Mouse (Mus musculus) midbrain, embryonic 11.5 days (tissue): ENCODE measurements around the gene Cdk12. TPM values are rescaled to one million over a fixed set of nuclear protein-coding genes. Genes with fewer than 3 reads are reported as not detected.
"Not testable (repeated sequence)": the region's sequence is repeated elsewhere in the genome, so short reads cannot be mapped to it uniquely, and the experiment has no call there.

Experiments
- ATAC-seq: fragments of 200-750 bp; cut with Nextera tagmentation; 2 replicates; pipeline ENCODE4 v1.8.0; 2017; ENCODE audit warnings: moderate TSS enrichment, moderate library complexity; ENCODE audit not compliant: low FRiP score
- DNase-seq: peaks from one replicate; pipeline ENCODE4 v3.0.0; 2015; ENCODE audit warnings: low spot score; ENCODE audit errors: missing footprints
- H3K27ac ChIP-seq: fragments of 300-500 bp; sonication (generic); 2 replicates; pipeline ENCODE4 v1.5.1; 2014; ENCODE audit warnings: low read depth, low read length
- H3K27me3 ChIP-seq: fragments of 300-500 bp; sonication (generic); 2 replicates; pipeline ENCODE4 v1.6.1; 2014; ENCODE audit warnings: mild to moderate bottlenecking, low read length, moderate library complexity, mixed read lengths; ENCODE audit not compliant: control insufficient read depth, insufficient read depth
- H3K36me3 ChIP-seq: fragments of 300-500 bp; sonication (generic); 2 replicates; pipeline ENCODE4 v1.6.1; 2014; ENCODE audit warnings: mild to moderate bottlenecking, low read length, moderate library complexity, mixed read lengths; ENCODE audit not compliant: control insufficient read depth, insufficient read depth
- H3K4me1 ChIP-seq: fragments of 300-500 bp; sonication (generic); 2 replicates; pipeline ENCODE4 v1.6.1; 2014; ENCODE audit warnings: low read length; ENCODE audit not compliant: control insufficient read depth, insufficient read depth
- H3K4me2 ChIP-seq: fragments of 300-500 bp; sonication (generic); 2 replicates; pipeline ENCODE4 v1.6.1; 2014; ENCODE audit warnings: mild to moderate bottlenecking, moderate library complexity
- H3K4me3 ChIP-seq: fragments of 300-500 bp; sonication (generic); 2 replicates; pipeline ENCODE4 v1.5.1; 2014; ENCODE audit warnings: low read depth, low read length
- H3K9ac ChIP-seq: fragments of 300-500 bp; sonication (generic); 2 replicates; pipeline ENCODE4 v1.6.1; 2014; ENCODE audit warnings: low read length
- H3K9me3 ChIP-seq: fragments of 300-500 bp; sonication (generic); 2 replicates; pipeline ENCODE4 v1.6.1; 2016; ENCODE audit warnings: low read length; ENCODE audit not compliant: control insufficient read depth
- WGBS: fragments of 180-500 bp; shearing (Covaris S2); extraction: QIAGEN DNeasy Blood & Tissue Kit; methylation state at CpG from one replicate; pipeline ENCODE4 v1.1.7; 2014; 5-methylcytosine and 5-hydroxymethylcytosine counted together
- polyA plus RNA-seq: library from polyadenylated mRNA; unstranded; fragments of >200 nt; fragmentation: Nextera tagmentation; extraction: Ambion mirVana; gene quantifications from 2 replicates; pipeline ENCODE4 v1.2.1, GENCODE M21; 2014

Cdk12 gene
- polyA plus RNA-seq, 1 experiment from 2014 or later = 12.1 TPM

GRCm38 (mm10) chr11:98242910-98243309 is 40.1 kb downstream of the Cdk12 start:
- H3K9ac ChIP-seq, DNase-seq, H3K9me3 ChIP-seq, H3K4me1 ChIP-seq, ATAC-seq, H3K4me2 ChIP-seq, H3K27ac ChIP-seq, H3K4me3 ChIP-seq, H3K27me3 ChIP-seq: not testable (repeated sequence)
- WGBS = 82% methylated on average over 3 of the region's 3 CpGs
- peaks cover 23% of the 10 kb centered on the region for H3K36me3 ChIP-seq

GRCm38 (mm10) chr11:98244415-98244814 is 41.6 kb downstream of the Cdk12 start:
- no peak for ATAC-seq
- no peaks in the 10 kb centered on the region for H3K4me1 ChIP-seq
- H3K4me3 ChIP-seq = no peak overlapping the region
- H3K4me2 ChIP-seq = no peak overlapping the region
- peak; percentile 79 for DNase-seq
- peaks cover 23% of the 10 kb centered on the region for H3K36me3 ChIP-seq
- no peak overlapping the region for H3K27ac ChIP-seq
- no peak overlapping the region for H3K9ac ChIP-seq
- H3K9me3 ChIP-seq = no peaks in the 10 kb centered on the region
- 89% methylated on average over 3 of the region's 3 CpGs for WGBS
- H3K27me3 ChIP-seq = no peaks in the 10 kb centered on the region

GRCm38 (mm10) chr11:98247325-98247724 is 44.5 kb downstream of the Cdk12 start:
- peak; percentile 83 for DNase-seq
- Histone ChIP-seq H3K36me3 (peaks cover 21% of the 10 kb centered on the region), H3K9ac (no peak overlapping the region), H3K27me3 (no peaks in the 10 kb centered on the region), H3K9me3 (no peaks in the 10 kb centered on the region), H3K4me3 (no peak overlapping the region), H3K27ac (no peak overlapping the region), H3K4me1 (no peaks in the 10 kb centered on the region), H3K4me2 (no peak overlapping the region)
- 94% methylated on average over 1 of the region's 1 CpGs for WGBS
- no peak for ATAC-seq

DNA sequence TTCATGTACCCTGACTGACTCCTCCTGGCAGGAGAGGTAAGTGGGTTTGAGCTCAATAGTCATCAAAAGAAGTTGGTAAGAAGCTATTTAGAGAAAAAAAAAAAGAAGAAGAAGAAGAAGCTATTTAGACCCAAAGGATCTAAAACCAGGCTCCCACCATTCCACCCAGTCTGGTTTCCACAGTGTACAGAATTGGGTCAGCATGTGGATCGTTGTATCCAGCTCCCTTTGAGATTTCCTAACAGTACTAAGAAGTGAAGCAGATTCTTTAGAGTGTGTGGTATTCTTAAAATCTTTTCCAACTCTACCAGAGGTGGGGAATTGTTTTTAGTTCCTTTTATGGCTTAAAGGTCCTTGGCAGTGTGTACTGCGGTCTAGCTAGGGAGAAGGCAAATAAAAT is 50.9 kb downstream of the Cdk12 start:
- Histone ChIP-seq H3K27ac (no peak overlapping the region), H3K4me2 (no peak overlapping the region), H3K27me3 (no peaks in the 10 kb centered on the region), H3K9me3 (no peaks in the 10 kb centered on the region), H3K4me3 (no peak overlapping the region), H3K4me1 (no peaks in the 10 kb centered on the region), H3K9ac (no peak overlapping the region), H3K36me3 (peaks cover 6% of the 10 kb centered on the region)
- no peak for DNase-seq
- WGBS = 92% methylated on average over 2 of the region's 2 CpGs
- no peak for ATAC-seq

GRCm38 (mm10) chr11:98260706-98261479 is 58.0 kb downstream of the Cdk12 start:
- no peak overlapping the region for H3K9ac ChIP-seq
- ATAC-seq (no peak), DNase-seq (no peak)
- WGBS = 74% methylated on average over 8 of the region's 8 CpGs
- no peaks in the 10 kb centered on the region for H3K36me3 ChIP-seq
- no peaks in the 10 kb centered on the region for H3K4me1 ChIP-seq
- H3K27ac ChIP-seq = no peak overlapping the region
- no peak overlapping the region for H3K4me2 ChIP-seq
- H3K27me3 ChIP-seq = no peaks in the 10 kb centered on the region
- H3K4me3 ChIP-seq = no peak overlapping the region
- H3K9me3 ChIP-seq = no peaks in the 10 kb centered on the region

DNA sequence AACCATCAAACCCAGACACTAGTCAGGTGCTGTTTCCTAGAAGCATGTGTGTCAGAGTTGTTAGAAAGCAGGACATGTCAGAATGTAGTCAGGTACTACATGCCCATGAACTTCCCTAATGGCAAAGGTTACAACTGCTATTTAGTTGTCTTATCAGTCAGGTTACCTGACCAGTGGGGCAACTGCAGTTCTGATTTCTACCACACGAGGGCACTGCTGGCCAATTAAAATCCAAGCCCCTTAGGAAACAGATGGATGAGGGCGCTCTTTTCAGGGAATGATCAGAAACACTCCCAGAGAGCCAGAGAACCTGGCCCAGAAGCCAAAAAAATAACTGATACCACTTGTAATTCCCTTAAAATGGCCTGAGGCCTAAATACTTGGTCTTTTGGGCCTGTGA is 62.2 kb downstream of the Cdk12 start:
- H3K36me3 ChIP-seq = peaks cover 3% of the 10 kb centered on the region; the same call in 1 of the 2 replicates
- H3K4me1 ChIP-seq = no peaks in the 10 kb centered on the region
- WGBS = 0% methylated on average over 2 of the region's 2 CpGs
- no peak overlapping the region for H3K4me2 ChIP-seq
- ATAC-seq (no peak), DNase-seq (peak; percentile 100)
- H3K4me3 ChIP-seq = no peak overlapping the region
- H3K27ac ChIP-seq = no peak overlapping the region
- no peaks in the 10 kb centered on the region for H3K9me3 ChIP-seq
- H3K9ac ChIP-seq = no peak overlapping the region
- H3K27me3 ChIP-seq = no peaks in the 10 kb centered on the region

DNA sequence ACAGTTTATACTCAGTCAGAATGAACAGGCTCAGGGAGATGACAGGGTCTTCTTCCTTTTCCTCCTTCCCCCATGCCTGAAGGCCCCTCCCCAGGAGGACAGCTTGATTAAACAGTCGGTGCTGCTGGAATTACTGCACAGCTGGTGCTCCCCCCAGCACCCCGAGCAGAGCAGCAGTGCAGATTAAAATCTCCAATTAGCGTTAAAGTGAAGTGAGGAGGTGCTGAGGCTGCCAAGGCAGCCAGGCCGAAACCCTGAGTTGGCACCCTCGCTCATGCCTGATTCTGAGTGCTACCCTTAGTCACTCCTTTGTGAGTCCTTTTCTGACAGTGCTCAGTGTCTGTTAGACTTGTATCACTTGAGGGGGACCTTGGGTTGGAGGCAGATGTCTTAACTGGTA is 63.0 kb downstream of the Cdk12 start:
- H3K4me1 ChIP-seq = no peaks in the 10 kb centered on the region
- WGBS = 85% methylated on average over 5 of the region's 5 CpGs
- no peak for ATAC-seq
- H3K27me3 ChIP-seq = no peaks in the 10 kb centered on the region
- H3K4me2 ChIP-seq = no peak overlapping the region
- no peaks in the 10 kb centered on the region for H3K9me3 ChIP-seq
- H3K27ac ChIP-seq = no peak overlapping the region
- peaks cover 3% of the 10 kb centered on the region; the same call in 1 of the 2 replicates for H3K36me3 ChIP-seq
- no peak overlapping the region for H3K4me3 ChIP-seq
- no peak overlapping the region for H3K9ac ChIP-seq
- no peak for DNase-seq

DNA sequence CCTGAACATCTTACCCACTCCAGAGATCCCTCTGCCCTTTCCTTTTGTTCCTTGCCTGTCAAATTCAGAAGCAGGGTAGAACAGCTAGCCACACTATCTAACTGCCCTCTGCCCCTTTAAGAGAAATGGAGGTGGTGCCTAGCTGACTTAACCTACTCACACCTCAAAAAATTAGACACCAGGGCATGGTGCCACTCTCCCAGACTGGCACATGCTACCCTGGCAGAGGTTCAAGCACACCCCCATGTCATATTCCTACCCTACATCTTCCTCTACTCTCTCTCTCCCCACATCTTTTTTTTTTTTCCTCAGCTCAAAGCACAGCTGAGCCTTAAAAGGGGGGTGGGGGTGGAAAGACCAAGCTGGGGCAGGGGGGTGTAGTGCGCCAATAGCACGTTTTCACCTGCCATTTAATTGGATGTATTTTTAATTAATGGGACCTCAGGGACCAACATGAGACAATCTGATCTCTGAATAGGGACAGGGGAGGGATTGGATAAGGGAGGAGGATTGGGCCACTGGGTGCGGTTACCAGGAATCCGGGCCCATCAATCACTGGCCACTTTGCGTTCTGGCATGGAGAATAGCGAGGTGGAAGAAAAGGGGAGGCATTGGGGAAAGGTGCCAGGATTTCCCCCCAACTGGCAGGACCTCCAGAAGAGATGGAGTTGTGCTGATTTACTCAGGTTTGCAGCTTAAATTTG is 64.0 kb downstream of the Cdk12 start:
- H3K9ac ChIP-seq = no peak overlapping the region
- H3K27ac ChIP-seq = no peak overlapping the region
- DNase-seq (no peak), ATAC-seq (no peak)
- peaks cover 3% of the 10 kb centered on the region; the same call in 1 of the 2 replicates for H3K36me3 ChIP-seq
- H3K4me2 ChIP-seq = no peak overlapping the region
- no peaks in the 10 kb centered on the region for H3K4me1 ChIP-seq
- H3K4me3 ChIP-seq = no peak overlapping the region
- H3K9me3 ChIP-seq = no peaks in the 10 kb centered on the region
- H3K27me3 ChIP-seq = no peaks in the 10 kb centered on the region
- 92% methylated on average over 6 of the region's 6 CpGs for WGBS

DNA sequence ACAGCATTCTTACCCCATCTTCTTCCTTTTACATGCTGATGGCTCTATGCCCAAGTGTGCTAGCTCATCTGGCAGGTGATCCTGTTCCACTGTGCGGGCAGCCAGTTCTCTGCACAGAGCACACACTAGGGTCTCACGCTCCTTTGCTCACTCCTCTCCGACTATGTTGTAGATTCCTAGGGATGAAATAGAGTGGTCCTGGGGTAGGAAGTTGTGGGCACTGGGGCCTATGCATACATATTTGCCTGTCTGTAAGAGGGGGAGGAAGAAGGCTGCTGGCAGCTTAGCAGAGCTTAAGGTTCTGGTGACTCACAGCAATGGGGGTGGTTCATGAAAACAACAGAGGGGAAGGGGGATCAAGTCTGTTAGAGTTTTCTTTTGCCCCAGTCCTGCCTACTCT is 67.2 kb downstream of the Cdk12 start:
- Histone ChIP-seq H3K4me1 (no peaks in the 10 kb centered on the region), H3K4me2 (no peak overlapping the region), H3K27me3 (no peaks in the 10 kb centered on the region), H3K27ac (no peak overlapping the region), H3K36me3 (peaks cover 3% of the 10 kb centered on the region; the same call in 1 of the 2 replicates), H3K9ac (no peak overlapping the region), H3K4me3 (no peak overlapping the region), H3K9me3 (no peaks in the 10 kb centered on the region)
- 93% methylated on average over 3 of the region's 3 CpGs for WGBS
- DNase-seq (no peak), ATAC-seq (no peak)
